Mouse (Mus musculus): ENCODE data around the gene Nqo2.
A peak's percentile ranks its signal among the peaks of the same experiment; 100 is the strongest.

Gene Nqo2

DNA sequence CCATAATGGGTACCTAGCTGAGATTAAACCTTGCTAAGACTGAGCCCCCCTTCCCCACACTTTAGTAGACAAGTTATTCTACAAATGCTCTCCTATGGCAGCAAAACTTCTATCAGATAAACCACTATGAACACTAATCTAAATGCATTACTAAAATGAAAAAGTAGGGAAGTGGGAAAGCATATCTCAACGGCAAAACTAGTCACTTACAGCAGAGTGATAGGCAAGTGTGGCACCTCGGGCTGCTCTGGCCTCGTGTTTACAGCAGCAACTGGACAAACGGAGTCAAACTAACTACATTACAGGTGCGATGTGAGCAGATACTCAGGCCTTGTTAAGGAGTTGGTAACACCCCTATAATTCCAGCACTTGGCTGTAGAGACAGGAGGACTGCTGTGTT is 25.1 kb downstream of the Nqo2 start:
- no peak for DNase-seq (ENCODE audit: low spot score in 2 of 2)

GRCm38 (mm10) chr13:33995197-33995596 is 30.7 kb downstream of the Nqo2 start:
- peak; percentile 40 to 60 for DNase-seq (ENCODE audit: low spot score in 2 of 2)

- peak; percentile 74 to 82 for DNase-seq (ENCODE audit: low spot score in 2 of 2)
Measured at GRCm38 (mm10) chr13:34002058-34003006, 37.8 kb downstream of the Nqo2 start, which contains the start of the genes Ripk1 and Serpinb6a. Gene Ripk1 (plus strand): TSS chr13:34002363. Gene Serpinb6a (minus strand): TSS chr13:34002794.

DNA sequence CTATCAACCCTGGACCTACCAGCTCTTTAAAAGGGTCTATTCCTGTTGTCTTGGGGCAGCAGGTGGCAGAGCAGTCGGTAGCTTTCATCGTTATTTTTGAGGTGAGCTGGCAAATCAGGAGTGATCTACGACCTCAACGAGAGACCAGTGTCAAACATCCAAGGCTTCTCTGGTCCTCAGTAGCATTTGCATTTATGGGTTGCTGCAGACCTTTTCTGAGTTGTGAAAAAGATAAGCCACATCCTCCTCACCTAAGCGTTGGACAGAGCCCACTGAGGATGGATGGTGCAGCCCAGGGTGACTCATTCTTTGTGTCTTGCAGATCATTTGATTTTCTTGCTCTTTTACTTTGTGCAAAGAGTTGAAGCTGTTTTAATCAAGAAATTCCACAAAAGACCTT is 38.6 kb downstream of the Nqo2 start:
- no peak for DNase-seq (ENCODE audit: low spot score in 2 of 2)

DNA sequence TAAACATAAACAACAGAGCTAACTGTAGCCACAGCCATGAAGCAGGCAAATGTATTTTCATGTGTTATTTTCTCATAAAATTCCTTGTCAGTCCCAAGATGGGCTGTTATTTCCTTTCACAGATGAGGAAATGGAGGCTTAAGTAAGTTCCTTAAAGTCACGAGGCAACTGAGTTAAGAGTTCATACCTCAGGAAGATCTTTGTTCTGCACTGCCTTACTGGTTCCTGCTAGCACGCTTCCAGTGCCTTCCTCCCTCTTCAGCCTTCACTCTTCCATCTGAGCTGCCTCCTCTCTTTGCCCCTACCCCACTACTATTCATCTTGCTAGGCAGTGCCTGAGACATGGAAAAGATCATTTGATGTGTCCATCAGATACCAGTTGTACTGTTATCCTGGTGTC is 42.7 kb downstream of the Nqo2 start:
- DNase-seq (ENCODE audit: low spot score in 2 of 2), result no peak

DNA sequence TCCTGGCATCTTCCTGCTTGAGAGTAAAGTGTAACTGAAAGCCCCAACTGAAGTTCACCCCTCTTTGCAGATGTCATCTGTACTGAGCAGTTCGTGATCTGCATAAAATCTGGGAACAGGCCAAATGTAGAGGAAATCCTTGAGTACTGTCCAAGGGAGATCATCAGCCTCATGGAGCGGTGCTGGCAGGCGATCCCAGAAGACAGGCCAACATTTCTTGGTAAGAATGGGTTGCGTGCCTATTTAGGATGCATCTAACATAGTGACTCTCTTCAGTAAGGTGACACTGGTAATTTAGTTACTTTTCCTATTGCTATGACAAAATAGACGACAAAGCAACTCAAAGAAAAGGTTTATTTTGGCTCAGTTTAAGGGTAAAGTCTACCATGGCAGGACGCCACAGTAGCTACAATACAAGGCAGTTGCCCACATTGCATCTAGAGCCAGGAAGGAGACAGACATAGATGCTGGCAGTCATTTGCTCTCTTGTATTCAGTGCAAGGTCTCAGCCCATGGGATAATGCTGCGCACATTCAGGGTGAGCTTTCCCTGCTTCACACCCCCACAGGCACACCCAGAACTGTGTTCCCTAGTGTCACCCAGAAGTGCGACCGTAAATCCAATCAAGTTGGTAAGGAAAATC is 52.6 kb downstream of the Nqo2 start:
- DNase-seq (ENCODE audit: low spot score in 2 of 2), result peak in 1 of 2 experiments; percentile 40

- no peak for DNase-seq (ENCODE audit: low spot score in 2 of 2)
Measured at GRCm38 (mm10) chr13:34018521-34018920, 54.0 kb downstream of the Nqo2 start.

DNA sequence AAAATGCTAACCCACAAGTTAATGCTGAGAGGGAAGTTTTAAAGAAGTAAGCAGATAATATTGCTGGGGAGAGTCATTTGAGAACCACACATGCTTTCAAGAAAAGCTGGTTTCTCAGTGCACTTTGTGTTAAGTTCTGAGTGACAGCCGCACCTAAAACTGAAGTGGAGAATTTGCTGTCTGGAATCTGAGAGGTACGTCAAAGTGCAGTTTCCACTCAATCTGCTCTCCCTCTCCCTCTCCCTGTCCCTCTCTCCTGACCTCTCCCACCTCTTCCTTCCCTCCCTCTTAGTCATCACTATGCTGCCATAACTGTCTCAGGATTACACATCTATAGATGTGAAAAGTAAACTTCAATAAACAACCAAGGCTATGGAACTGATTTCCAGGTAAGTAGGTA is 57.5 kb downstream of the Nqo2 start:
- DNase-seq (ENCODE audit: low spot score in 2 of 2), result no peak

GRCm38 (mm10) chr13:34032041-34032440 is 67.6 kb downstream of the Nqo2 start:
- no peak for DNase-seq (ENCODE audit: low spot score in 2 of 2)

DNA sequence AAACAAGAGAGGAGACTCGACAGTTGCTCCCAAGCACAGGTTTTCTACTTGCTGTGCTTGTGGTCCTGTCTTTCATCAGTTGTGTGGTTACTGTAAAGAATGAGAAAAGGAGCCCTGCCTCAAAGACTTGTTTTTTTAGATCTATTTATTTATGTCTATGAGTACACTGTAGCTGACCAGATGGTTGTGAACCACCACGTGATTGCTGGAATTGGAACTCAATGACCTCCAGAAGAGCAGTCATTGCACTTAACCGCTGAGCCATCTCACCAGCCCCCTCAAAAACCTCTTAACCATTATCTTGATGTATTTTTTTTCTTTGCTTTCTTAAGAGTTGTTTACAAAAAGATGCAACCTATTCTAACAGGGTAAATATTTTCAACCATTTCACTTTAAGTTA is 70.9 kb downstream of the Nqo2 start:
- no peak for DNase-seq (ENCODE audit: low spot score in 2 of 2)

DNA sequence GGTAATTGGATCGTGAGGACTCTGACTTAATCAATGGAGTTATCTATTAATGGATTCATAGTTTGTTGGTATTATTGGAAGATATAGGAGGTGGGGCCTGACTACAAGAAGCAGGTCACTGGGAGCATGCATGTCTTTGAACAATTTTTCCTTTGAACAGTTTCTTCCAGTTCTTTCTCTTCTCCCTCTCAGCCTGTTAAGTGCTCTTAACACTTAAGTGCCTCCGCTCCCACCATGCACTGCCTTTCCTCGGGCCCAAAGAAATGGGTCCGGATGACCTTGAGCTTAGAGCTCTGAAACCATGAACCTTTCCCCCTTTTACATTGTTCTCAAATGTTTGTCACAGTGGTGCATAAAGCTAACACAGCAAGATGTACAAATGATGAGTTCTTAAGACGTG is 72.2 kb downstream of the Nqo2 start:
- no peak for DNase-seq (ENCODE audit: low spot score in 2 of 2)

DNA sequence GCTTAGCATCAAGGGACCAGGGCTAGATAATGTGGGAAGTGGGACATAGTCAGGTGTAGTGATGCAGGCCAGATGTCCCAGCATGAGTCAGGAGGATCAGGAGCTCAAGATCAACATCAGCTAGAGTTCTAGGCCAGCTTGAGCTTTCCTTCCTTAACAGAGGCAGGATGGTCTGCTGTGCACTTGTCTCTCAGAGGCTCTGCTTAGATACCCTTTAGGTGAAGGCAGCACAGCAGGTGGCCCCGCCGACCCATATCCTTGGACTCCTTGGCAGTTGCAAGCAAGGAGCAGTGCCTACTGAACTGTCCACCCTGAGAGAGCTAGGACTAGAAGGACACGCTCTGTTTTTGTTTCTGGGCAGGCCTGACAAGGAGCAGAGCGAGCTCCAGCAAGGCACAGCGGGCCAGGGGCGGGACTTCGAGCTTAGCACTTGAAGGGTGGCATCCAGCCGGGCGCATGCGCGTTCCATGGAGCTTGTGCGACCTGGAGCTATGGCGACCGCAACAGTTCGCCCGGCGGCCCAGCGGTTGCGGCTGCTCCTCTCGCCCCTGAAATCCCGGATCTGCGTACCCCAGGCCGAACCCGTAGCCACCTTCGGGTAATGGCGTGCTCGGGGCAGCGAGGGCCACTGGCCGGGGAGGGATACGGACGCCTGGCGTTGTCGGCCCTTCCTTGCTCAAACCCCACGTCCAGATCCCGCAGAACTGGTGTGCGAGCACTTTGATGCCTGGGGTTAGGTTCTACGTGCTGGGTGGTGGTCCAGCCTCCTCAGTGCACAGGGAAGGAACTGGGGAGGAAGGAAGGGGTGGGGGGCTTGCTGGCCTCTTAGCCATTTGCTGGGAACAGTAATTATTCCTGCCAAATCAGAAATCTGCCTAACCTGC is 72.9 kb downstream of the Nqo2 start, which contains the start of gene Bphl:
Gene Bphl (plus strand): TSS at position 426 of the 884 bp plus-strand sequence.
- DNase-seq (ENCODE audit: low spot score in 2 of 2), result peak; percentile 81 to 89

- DNase-seq (ENCODE audit: low spot score in 2 of 2), result no peak
Measured at GRCm38 (mm10) chr13:34038056-34038432, 73.6 kb downstream of the Nqo2 start.
